Mouse (Mus musculus) hindbrain, postnatal 0 days (tissue): Measurements from ENCODE around the gene Cenpp. TPM values are rescaled to one million over a fixed set of nuclear protein-coding genes. Genes with fewer than 3 reads are reported as not detected.

Source experiments
- ATAC-seq: fragments of 200-750 bp; cut with Nextera tagmentation; 2 replicates; pipeline ENCODE4 v1.8.0; 2017; ENCODE audit warnings: mild to moderate bottlenecking, moderate TSS enrichment, moderate library complexity
- DNase-seq: peaks from one replicate; pipeline ENCODE4 v3.0.0-alpha.2; 2015; ENCODE audit warnings: low spot score
- H3K27ac ChIP-seq: fragments of 300-500 bp; sonication (generic); 2 replicates; pipeline ENCODE4 v1.5.1; 2014; ENCODE audit warnings: mild to moderate bottlenecking
- H3K27me3 ChIP-seq: fragments of 300-500 bp; sonication (generic); 2 replicates; pipeline ENCODE4 v1.6.1; 2014; ENCODE audit warnings: low read length, mixed read lengths; ENCODE audit not compliant: insufficient read depth
- H3K36me3 ChIP-seq: fragments of 300-500 bp; sonication (generic); 2 replicates; pipeline ENCODE4 v1.6.1; 2014; ENCODE audit warnings: low read length, mixed read lengths; ENCODE audit not compliant: insufficient read depth
- H3K4me1 ChIP-seq: fragments of 300-500 bp; sonication (generic); 2 replicates; pipeline ENCODE4 v1.6.1; 2014; ENCODE audit warnings: antibody characterized with exemption, low read length, mixed read lengths; ENCODE audit not compliant: insufficient read depth
- H3K4me2 ChIP-seq: fragments of 300-500 bp; sonication (generic); 2 replicates; pipeline ENCODE4 v1.6.1; 2014; ENCODE audit warnings: low read depth, mild to moderate bottlenecking, low read length, moderate library complexity, mixed read lengths
- H3K4me3 ChIP-seq: fragments of 300-500 bp; sonication (generic); 2 replicates; pipeline ENCODE4 v1.5.1; 2014; ENCODE audit warnings: low read length
- H3K9ac ChIP-seq: fragments of 300-500 bp; sonication (generic); replicated peaks from 2 replicates; pipeline ENCODE4 v1.6.1; 2014; ENCODE audit warnings: mild to moderate bottlenecking, low read length, moderate library complexity, mixed read lengths
- H3K9me3 ChIP-seq: fragments of 300-500 bp; sonication (generic); 2 replicates; pipeline ENCODE4 v1.6.1; 2016; ENCODE audit warnings: low read length, mixed read lengths
- CTCF ChIP-seq: IDR thresholded peaks from 2 replicates; pipeline ENCODE4 v1.5.1; 2016; ENCODE audit warnings: antibody characterized with exemption, control low read depth, low read depth
- WGBS: fragments of 180-500 bp; shearing (Covaris S2); extraction: QIAGEN DNeasy Blood & Tissue Kit; methylation state at CpG from one replicate; pipeline ENCODE4 v1.1.7; 2014; 5-methylcytosine and 5-hydroxymethylcytosine counted together
- polyA plus RNA-seq: library from polyadenylated mRNA; unstranded; fragments of >200 nt; fragmentation: Nextera tagmentation; extraction: Ambion mirVana; gene quantifications from 2 replicates; pipeline ENCODE4 v1.2.1, GENCODE M21; 2015
- total RNA-seq: library from RNA; depleted of rRNA; stranded (reverse); fragments of >200 nt; gene quantifications from 2 replicates; pipeline ENCODE4 v1.2.3, GENCODE M21; 2014

Cenpp gene
- total and polyA plus RNA-seq, 2 experiments from 2014 or later = 5.5 to 9.7 TPM

DNA sequence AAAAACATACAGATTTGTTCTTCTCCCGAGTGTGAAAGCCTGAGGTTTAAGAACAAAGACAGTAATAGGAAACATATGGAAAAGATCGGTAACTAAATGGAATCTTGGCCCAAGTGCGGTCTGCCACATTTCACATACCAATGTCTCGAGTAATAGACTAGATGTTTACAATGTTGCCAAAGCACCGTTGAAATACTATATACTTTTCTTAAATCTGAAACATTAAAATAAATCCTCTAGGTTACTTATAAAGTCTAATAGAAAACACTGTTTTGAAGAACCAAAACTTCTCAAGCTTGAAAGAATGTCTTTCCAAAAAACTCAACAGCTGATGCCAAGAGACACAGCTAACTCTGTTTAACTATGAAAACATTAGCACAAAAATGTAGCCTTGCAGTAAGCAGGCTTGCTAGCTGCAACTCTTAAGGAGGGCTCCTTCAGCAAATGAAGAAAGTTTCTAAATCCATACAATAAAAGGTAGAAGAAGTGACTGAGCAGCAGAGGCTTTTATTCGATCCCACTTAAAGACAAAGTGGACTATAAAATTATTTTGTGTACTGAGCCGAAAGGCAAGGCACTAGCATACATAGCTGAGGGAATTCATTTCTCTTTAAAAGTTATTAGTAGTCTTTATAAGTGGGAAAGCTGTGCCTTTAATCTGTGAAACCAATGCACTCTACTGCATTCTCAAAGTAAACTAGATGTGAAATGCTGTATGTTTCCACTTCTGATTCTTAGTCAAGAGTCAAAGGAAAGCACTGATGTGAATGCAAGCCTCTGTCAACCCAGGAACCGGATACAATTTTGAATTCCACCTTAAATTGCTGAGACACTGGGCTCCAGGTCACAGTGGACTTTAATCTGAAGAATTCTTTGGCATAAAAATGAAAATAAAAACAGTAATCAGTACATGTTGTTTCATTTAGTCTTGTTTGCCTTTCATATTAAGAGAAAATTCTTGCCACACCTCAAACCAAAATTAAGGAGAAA is 70.7 kb downstream of the Cenpp start, which contains the start of gene Omd:
Omd (plus strand) TSS at position 922 of the 990 bp plus-strand sequence.
- H3K9me3 ChIP-seq = no peaks in the 10 kb centered on the region
- H3K4me2 ChIP-seq = no peak within 1 kb of the TSS
- H3K27ac ChIP-seq = no peak within 1 kb of the TSS
- DNase-seq (no peak), ATAC-seq (no peak)
- H3K4me3 ChIP-seq = no peak within 1 kb of the TSS
- no peak within 1 kb of the TSS for H3K9ac ChIP-seq
- H3K36me3 ChIP-seq = no peaks in the 10 kb centered on the region
- H3K27me3 ChIP-seq = no peaks in the 10 kb centered on the region
- no peaks in the 10 kb centered on the region for H3K4me1 ChIP-seq
- WGBS = 76% methylated on average over 8 of the region's 8 CpGs
- no peak for TF ChIP-seq CTCF

DNA sequence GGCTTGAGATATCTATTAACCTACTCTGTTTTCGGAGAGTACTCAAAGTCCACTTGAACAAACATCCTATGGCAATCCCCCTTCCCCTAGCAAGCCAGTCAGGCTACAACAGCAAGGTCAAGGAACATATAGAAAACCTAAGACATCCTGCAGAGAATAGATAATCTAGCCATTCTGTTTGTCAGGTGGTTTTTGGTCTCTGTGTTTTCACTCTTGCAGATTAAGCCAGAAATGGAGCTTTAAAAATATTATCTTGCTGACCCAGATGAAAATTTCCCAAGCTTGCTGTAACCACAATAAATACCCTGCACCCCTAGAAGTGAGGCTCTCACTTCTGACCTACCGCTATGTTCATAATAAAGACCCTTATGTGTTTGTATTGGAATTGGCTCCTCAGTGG is 81.2 kb downstream of the Cenpp start:
- ATAC-seq (no peak), DNase-seq (no peak)
- H3K9ac ChIP-seq = no peak overlapping the region
- no peak overlapping the region for H3K4me3 ChIP-seq
- H3K9me3 ChIP-seq = no peaks in the 10 kb centered on the region
- no peaks in the 10 kb centered on the region for H3K36me3 ChIP-seq
- TF ChIP-seq CTCF = no peak
- H3K4me1 ChIP-seq = no peaks in the 10 kb centered on the region
- WGBS = 95% methylated on average over 2 of the region's 2 CpGs
- no peak overlapping the region for H3K27ac ChIP-seq
- no peaks in the 10 kb centered on the region for H3K27me3 ChIP-seq
- H3K4me2 ChIP-seq = no peak overlapping the region

DNA sequence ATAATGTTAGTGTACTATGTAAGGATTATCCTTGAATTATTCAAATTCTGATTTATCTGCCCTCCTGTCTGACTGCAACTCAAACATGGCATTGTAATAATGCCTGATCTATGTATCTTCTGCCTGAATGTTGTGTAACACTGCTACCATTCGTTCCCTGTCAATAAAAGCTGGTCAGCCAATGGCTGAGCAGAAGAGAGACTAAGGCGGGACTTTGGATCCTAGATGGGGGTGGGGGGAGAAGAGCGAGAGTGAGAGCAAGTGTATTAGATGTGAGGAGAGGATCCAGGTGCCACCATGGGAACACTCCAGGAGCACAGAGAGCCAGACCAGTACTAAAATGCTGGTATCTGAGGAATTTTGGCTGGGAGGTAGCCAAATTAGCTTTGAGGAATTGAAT is 82.2 kb downstream of the Cenpp start:
- no peak overlapping the region for H3K4me3 ChIP-seq
- TF ChIP-seq CTCF = no peak
- H3K27ac ChIP-seq = no peak overlapping the region
- no peak overlapping the region for H3K9ac ChIP-seq
- no peaks in the 10 kb centered on the region for H3K4me1 ChIP-seq
- H3K4me2 ChIP-seq = no peak overlapping the region
- no peaks in the 10 kb centered on the region for H3K27me3 ChIP-seq
- DNase-seq (no peak), ATAC-seq (no peak)
- H3K9me3 ChIP-seq = no peaks in the 10 kb centered on the region
- WGBS = 79% methylated on average over 3 of the region's 3 CpGs
- H3K36me3 ChIP-seq = no peaks in the 10 kb centered on the region

DNA sequence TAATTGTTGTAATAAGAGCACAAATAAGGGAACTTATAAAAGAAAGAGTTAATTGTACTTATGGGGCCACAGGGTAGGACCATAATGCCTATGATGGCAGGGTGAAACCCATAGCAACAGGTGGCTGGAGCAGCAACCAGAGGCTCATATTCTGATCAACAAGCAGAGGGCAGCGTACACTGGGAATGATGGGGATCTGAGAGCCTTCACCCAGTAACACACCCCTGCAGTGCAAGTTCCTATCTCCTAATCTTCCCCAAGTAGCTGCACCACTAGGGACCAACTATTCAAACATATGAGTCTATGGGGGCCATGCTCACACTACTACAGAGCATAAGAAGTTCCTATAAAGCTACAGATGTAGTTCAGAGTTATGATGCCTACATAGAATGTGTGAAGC is 88.2 kb downstream of the Cenpp start:
- Histone ChIP-seq H3K9me3 (no peaks in the 10 kb centered on the region), H3K4me2 (no peak overlapping the region), H3K9ac (no peak overlapping the region), H3K4me3 (no peak overlapping the region), H3K4me1 (no peaks in the 10 kb centered on the region), H3K36me3 (no peaks in the 10 kb centered on the region), H3K27me3 (no peaks in the 10 kb centered on the region), H3K27ac (no peak overlapping the region)
- ATAC-seq = no peak
- peak; percentile 1 for DNase-seq
- TF ChIP-seq CTCF = no peak
- 91% methylated on average over 1 of the region's 1 CpGs for WGBS

DNA sequence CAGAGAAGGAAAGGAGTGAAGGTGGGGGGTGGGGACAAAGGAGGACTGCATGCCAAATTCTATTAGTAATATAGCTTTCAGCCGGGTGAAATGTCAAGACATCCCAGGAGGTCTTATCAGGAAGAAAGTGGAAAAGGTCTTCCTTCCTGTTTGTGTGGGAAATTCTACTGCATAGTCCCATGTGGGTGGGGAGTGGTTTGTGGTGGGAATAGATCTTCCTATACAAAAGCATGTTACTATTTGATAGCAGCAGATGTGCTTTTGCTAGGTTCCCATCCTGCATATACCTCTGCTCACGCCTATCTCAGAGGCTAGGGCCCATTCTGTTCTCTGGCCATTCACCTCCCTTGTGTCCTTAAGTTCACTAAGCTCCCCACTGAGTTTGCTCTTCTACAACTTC is 91.7 kb downstream of the Cenpp start:
- no peak for TF ChIP-seq CTCF
- H3K4me3 ChIP-seq = no peak overlapping the region
- no peaks in the 10 kb centered on the region for H3K27me3 ChIP-seq
- H3K4me2 ChIP-seq = no peak overlapping the region
- ATAC-seq = no peak
- no peak overlapping the region for H3K27ac ChIP-seq
- 65% methylated on average over 2 of the region's 2 CpGs for WGBS
- no peak for DNase-seq
- H3K9ac ChIP-seq = no peak overlapping the region
- no peaks in the 10 kb centered on the region for H3K9me3 ChIP-seq
- H3K36me3 ChIP-seq = no peaks in the 10 kb centered on the region
- no peaks in the 10 kb centered on the region for H3K4me1 ChIP-seq

DNA sequence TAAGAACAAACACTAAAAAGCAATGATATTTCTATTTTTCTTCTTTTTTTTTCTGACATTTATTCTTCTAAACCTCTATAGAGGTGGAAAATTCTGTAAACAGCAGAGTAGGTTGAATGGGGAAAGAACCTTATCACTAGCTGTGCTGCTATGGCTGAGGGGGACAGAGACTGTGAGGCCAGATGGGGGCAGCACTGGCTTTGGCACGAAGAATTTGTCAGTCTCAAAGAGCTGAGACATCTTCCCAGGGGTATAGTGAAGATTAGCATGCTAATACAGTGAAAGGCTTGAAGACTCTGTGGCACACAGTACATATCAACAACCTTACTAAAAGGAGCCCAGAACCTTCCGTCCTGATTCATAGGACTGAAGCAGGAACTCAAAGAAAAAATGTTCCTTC is 93.4 kb downstream of the Cenpp start:
- Histone ChIP-seq H3K9me3 (no peaks in the 10 kb centered on the region), H3K4me3 (no peak overlapping the region), H3K9ac (no peak overlapping the region), H3K27me3 (no peaks in the 10 kb centered on the region), H3K27ac (no peak overlapping the region), H3K36me3 (no peaks in the 10 kb centered on the region), H3K4me2 (no peak overlapping the region), H3K4me1 (no peaks in the 10 kb centered on the region)
- WGBS = 32% methylated on average over 2 of the region's 2 CpGs
- TF ChIP-seq CTCF = peak; percentile 58
- DNase-seq = peak; percentile 44
- ATAC-seq = no peak

DNA sequence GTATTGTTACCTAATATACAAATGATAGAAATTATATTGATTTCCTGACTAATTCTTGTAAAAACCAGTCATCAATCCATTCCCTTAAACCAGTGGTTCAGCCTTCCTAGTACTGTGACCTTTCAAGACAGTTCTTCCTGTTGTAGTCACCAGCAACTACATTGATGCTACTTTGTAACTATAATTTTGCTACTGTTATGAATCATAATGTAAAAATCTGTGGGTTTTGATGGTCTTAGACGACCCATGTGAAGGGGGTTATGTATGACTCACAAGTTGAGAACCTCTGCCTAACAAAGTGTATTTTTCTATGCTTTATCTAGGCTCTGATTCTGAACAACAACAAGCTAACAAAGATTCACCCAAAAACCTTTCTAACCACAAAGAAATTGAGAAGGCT is 95.7 kb downstream of the Cenpp start:
- no peak overlapping the region for H3K4me2 ChIP-seq
- H3K27me3 ChIP-seq = no peaks in the 10 kb centered on the region
- no peak for TF ChIP-seq CTCF
- 71% methylated on average over 1 of the region's 1 CpGs for WGBS
- H3K36me3 ChIP-seq = no peaks in the 10 kb centered on the region
- H3K9ac ChIP-seq = no peak overlapping the region
- H3K27ac ChIP-seq = no peak overlapping the region
- DNase-seq (no peak), ATAC-seq (no peak)
- H3K4me3 ChIP-seq = no peak overlapping the region
- H3K9me3 ChIP-seq = no peaks in the 10 kb centered on the region
- no peaks in the 10 kb centered on the region for H3K4me1 ChIP-seq
